22 mouse cellular contexts compared by ENCODE assay signal in genomic region chr4:89527326-89527725, GRCm38 (mm10).
A peak's percentile ranks its signal among the peaks of the same experiment; 100 is the strongest.
DNase-seq lines count a peak whose midpoint lies in the region; ATAC-seq and TF ChIP-seq lines count a peak whose summit lies in the region.
"Had no signal": no experiment of that assay in that cellular context is flagged by ENCODE, and none has a peak within 500 bp of the region (broad histone marks: within the 10 kb centered on the region; RNA-seq: fewer than 3 reads in every experiment).

No protein-coding gene starts in this region.

- peaks cover 18% of the 10 kb centered on the region for H3K27me3 ChIP-seq in forebrain, embryonic 16.5 days (replicated peaks; ENCODE audit: control insufficient read depth, insufficient read depth, low read length)
- H3K27me3 ChIP-seq: Patski had no signal

- no peaks in the 10 kb centered on the region for H3K9me3 ChIP-seq in forebrain, embryonic 16.5 days (ENCODE audit: control insufficient read depth, low read length)
- H3K9me3 ChIP-seq: embryonic facial prominence, embryonic 12.5 days; embryonic facial prominence, embryonic 15.5 days; hindbrain, embryonic 12.5 days; hindbrain, embryonic 15.5 days; intestine, embryonic 15.5 days had no signal

- no peak for TF ChIP-seq CTCF in lung, adult 2 months (IDR thresholded peaks at IDR 0.05; ENCODE audit: insufficient read depth, low read length)

- H3K4me2 ChIP-seq in forebrain, embryonic 16.5 days (ENCODE audit: low read length): no peak overlapping the region
- H3K4me2 ChIP-seq: embryonic facial prominence, embryonic 12.5 days; embryonic facial prominence, embryonic 15.5 days; heart, embryonic 11.5 days; hindbrain, embryonic 12.5 days; hindbrain, embryonic 15.5 days; intestine, embryonic 15.5 days had no signal

- peak; percentile 39 to 58 for DNase-seq in lung, adult 18-20 months
- no peak for DNase-seq in lung, adult 2 months
- peak; percentile 33 for DNase-seq in lung, postnatal 25 days (ENCODE audit: low spot score)
- DNase-seq in lung, postnatal 4 days: no peak
- peak; percentile 36 for DNase-seq in lung, postnatal 36 days
- DNase-seq: adrenal gland, postnatal 10 days; adrenal gland, postnatal 36 days; B cell, adult 2 months; cerebellum, adult 18-20 months; cerebellum, adult 9-10 months; cerebellum, postnatal 14 days; gastrocnemius, postnatal 25 days; heart, adult 2 months had no signal

- H3K9ac ChIP-seq in forebrain, embryonic 16.5 days (replicated peaks; ENCODE audit: low read depth, low read length): no peak overlapping the region
- H3K9ac ChIP-seq: embryonic facial prominence, embryonic 12.5 days; embryonic facial prominence, embryonic 15.5 days; hindbrain, embryonic 12.5 days; hindbrain, embryonic 15.5 days; intestine, embryonic 15.5 days had no signal

- no peak overlapping the region for H3K27ac ChIP-seq in forebrain, embryonic 16.5 days (ENCODE audit: low read length)
- H3K27ac ChIP-seq: embryonic facial prominence, embryonic 12.5 days; embryonic facial prominence, embryonic 15.5 days; heart, adult 2 months; hindbrain, embryonic 12.5 days; hindbrain, embryonic 15.5 days; intestine, embryonic 15.5 days had no signal

- no peak for TF ChIP-seq POLR2A in lung, adult 2 months (IDR thresholded peaks at IDR 0.05; ENCODE audit: borderline replicate concordance, extremely low read depth, low read depth, low read length)

- H3K4me3 ChIP-seq in lung, adult 2 months (replicated peaks; ENCODE audit: extremely low read depth, low read depth, low read length): no peak overlapping the region
- H3K4me3 ChIP-seq in forebrain, embryonic 16.5 days (replicated peaks; ENCODE audit: low read length): no peak overlapping the region
- H3K4me3 ChIP-seq: embryonic facial prominence, embryonic 12.5 days; embryonic facial prominence, embryonic 15.5 days; heart, adult 2 months; hindbrain, embryonic 12.5 days; hindbrain, embryonic 15.5 days; intestine, embryonic 15.5 days had no signal

- WGBS in lung, adult 2 months: 56% methylated on average over 7 of the region's 7 CpGs
- WGBS in forebrain, embryonic 16.5 days: 66% methylated on average over 7 of the region's 7 CpGs

- H3K4me1 ChIP-seq in lung, adult 2 months (ENCODE audit: control insufficient read depth, insufficient read depth, low read length): peaks cover 5% of the 10 kb centered on the region
- peaks cover 3% of the 10 kb centered on the region; the same call in 1 of the 2 replicates for H3K4me1 ChIP-seq in forebrain, embryonic 16.5 days (replicated peaks; ENCODE audit: control insufficient read depth, insufficient read depth, low read length)
- H3K4me1 ChIP-seq: embryonic facial prominence, embryonic 12.5 days; embryonic facial prominence, embryonic 15.5 days; hindbrain, embryonic 12.5 days; intestine, embryonic 15.5 days had no signal

- H3K36me3 ChIP-seq in forebrain, embryonic 16.5 days (ENCODE audit: control insufficient read depth, insufficient read depth): no peaks in the 10 kb centered on the region
- H3K36me3 ChIP-seq: embryonic facial prominence, embryonic 12.5 days; embryonic facial prominence, embryonic 15.5 days; hindbrain, embryonic 12.5 days; hindbrain, embryonic 15.5 days; intestine, embryonic 15.5 days had no signal

- ATAC-seq in forebrain, embryonic 16.5 days: no peak
- ATAC-seq: forebrain, embryonic 14.5 days; intestine, embryonic 15.5 days had no signal

Comparison
In these comparisons a context has a peak if more than half of its experiments do, and no peak if none do; other contexts are left out.
1. DNase-seq: peak in lung, adult 18-20 months (2 of 2), lung, postnatal 25 days (single experiment) and lung, postnatal 36 days (single experiment); none in lung, adult 2 months (single experiment) and lung, postnatal 4 days (0 of 2).